Mouse (Mus musculus): Measurements from ENCODE around the gene Oxgr1. TPM values are rescaled to one million over a fixed set of nuclear protein-coding genes. Genes with fewer than 3 reads are reported as not detected.

Gene Oxgr1
- polyA plus RNA-seq (2015; fragmentation: Nextera tagmentation; extraction: Ambion mirVana), result not detected in 2 replicates

DNA sequence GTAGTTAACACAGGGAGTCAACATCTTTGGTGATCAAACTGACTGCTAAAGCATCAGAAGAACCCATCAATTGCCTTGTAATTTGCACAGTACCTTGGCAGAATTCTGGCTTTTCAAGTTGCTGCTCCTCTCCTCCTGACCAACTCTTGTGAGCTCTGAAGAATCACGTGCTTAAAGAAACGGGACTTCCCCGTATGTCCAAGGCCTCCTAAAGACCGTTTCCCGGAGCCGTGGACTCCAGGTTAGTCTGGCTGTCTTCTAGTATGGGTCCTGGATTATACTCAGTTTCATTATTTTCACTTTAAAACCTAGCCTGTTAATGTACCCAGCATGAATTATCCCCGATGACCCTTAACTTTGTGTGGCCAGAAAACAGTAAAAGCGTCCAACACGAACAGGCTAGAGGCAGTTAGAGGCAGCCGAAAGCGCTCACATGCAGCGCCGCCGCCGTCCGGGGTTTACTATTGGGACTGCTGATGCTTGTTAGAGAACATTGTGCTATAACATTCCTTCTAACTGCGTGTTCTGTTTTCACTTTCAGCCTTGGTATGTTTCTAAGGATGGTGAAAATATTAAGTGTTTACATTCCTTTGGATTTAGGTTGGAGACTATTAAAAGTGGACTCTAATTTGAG lies at the start of gene Oxgr1:
TSS of gene Oxgr1 (minus strand) at position 249 of the 634 bp plus-strand sequence.
- no peak within 1 kb of the TSS for H3K27ac ChIP-seq (ENCODE audit: low read length)
- 85% methylated on average over 17 of the region's 17 CpGs for WGBS
- H3K4me1 ChIP-seq (ENCODE audit: control insufficient read depth, insufficient read depth, low read length), result no peaks in the 10 kb centered on the region
- H3K36me3 ChIP-seq (ENCODE audit: control insufficient read depth, insufficient read depth, low read length), result no peaks in the 10 kb centered on the region
- no peaks in the 10 kb centered on the region for H3K27me3 ChIP-seq (ENCODE audit: control insufficient read depth, insufficient read depth, low read length)
- no peak within 1 kb of the TSS for H3K4me3 ChIP-seq (replicated peaks; ENCODE audit: low read length)
- no peak within 1 kb of the TSS for H3K9ac ChIP-seq (ENCODE audit: low read length)
- no peak for ATAC-seq (ENCODE audit: insufficient read depth, low FRiP score)
- no peaks in the 10 kb centered on the region for H3K9me3 ChIP-seq (replicated peaks; ENCODE audit: control insufficient read depth, low read length)
- no peak within 1 kb of the TSS for H3K4me2 ChIP-seq (ENCODE audit: low read depth, low read length)

DNA sequence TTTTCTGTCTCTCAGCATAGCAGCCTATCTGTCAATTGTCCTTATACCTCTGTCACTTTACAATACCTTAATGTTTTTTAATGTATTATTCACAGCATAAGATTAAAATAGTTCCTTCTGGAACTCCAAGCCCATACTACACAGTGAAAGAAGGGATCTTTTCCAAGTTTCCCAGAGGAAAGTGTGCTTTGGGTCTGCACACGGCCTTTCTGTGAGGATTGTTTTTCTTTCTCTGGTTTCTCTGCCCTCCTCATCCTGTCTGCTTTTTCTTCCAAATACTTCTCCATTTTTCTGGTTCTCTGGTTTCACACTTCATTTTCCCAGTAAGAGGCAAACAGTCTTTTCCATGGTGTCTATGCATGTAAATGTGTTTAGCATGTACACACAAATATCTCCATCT lies 48.2 kb upstream of the Oxgr1 start:
- Histone ChIP-seq H3K9me3 (replicated peaks; ENCODE audit: control insufficient read depth, low read length) (no peaks in the 10 kb centered on the region), H3K4me3 (replicated peaks; ENCODE audit: low read length) (no peak overlapping the region), H3K27me3 (ENCODE audit: control insufficient read depth, insufficient read depth, low read length) (no peaks in the 10 kb centered on the region), H3K9ac (ENCODE audit: low read length) (no peak overlapping the region), H3K4me2 (ENCODE audit: low read depth, low read length) (no peak overlapping the region), H3K4me1 (ENCODE audit: control insufficient read depth, insufficient read depth, low read length) (no peaks in the 10 kb centered on the region), H3K36me3 (ENCODE audit: control insufficient read depth, insufficient read depth, low read length) (no peaks in the 10 kb centered on the region), H3K27ac (ENCODE audit: low read length) (no peak overlapping the region)
- 50% methylated on average over 1 of the region's 1 CpGs for WGBS
- ATAC-seq (ENCODE audit: insufficient read depth, low FRiP score), result no peak

DNA sequence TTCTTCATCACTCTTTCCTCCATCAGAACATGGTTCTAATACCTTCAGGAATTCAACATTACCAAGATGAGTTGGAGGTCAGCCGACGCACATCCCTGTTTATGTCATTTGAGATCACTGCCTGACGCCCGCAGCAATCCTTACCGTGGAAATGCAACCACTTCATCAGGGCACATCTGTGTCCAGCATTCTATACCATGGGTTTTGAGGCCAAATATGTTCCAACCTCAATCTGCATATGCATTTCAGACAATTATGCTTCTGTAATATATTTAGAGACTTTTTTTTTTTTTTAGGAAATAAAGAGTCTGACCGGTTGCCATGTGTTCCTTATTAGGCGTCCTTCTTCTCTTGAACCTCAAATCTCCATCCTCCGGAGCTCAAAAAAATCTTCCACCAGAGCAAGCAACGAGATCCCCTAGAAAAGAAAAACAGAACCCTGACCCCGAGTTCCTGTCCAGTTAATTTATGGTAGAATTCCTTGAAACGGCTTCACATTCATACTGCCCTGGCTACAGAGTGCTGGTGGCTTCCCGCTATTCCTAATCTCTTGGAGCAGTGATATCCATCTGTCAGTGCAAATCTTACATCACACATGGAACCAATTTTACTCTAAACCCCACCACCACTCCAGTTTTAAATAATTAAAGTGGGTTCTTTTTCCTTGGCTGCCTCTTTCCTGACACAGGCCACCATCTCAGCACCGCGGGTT lies 47.6 kb upstream of the Oxgr1 start:
- no peak overlapping the region for H3K27ac ChIP-seq (ENCODE audit: low read length)
- no peaks in the 10 kb centered on the region for H3K36me3 ChIP-seq (ENCODE audit: control insufficient read depth, insufficient read depth, low read length)
- no peak for ATAC-seq (ENCODE audit: insufficient read depth, low FRiP score)
- no peaks in the 10 kb centered on the region for H3K9me3 ChIP-seq (replicated peaks; ENCODE audit: control insufficient read depth, low read length)
- H3K4me2 ChIP-seq (ENCODE audit: low read depth, low read length), result no peak overlapping the region
- H3K4me1 ChIP-seq (ENCODE audit: control insufficient read depth, insufficient read depth, low read length), result no peaks in the 10 kb centered on the region
- no peak overlapping the region for H3K9ac ChIP-seq (ENCODE audit: low read length)
- no peaks in the 10 kb centered on the region for H3K27me3 ChIP-seq (ENCODE audit: control insufficient read depth, insufficient read depth, low read length)
- 49% methylated on average over 14 of the region's 14 CpGs for WGBS
- no peak overlapping the region for H3K4me3 ChIP-seq (replicated peaks; ENCODE audit: low read length)

GRCm38 (mm10) chr14:120089006-120089648 lies 46.9 kb upstream of the Oxgr1 start:
- Histone ChIP-seq H3K27me3 (ENCODE audit: control insufficient read depth, insufficient read depth, low read length) (no peaks in the 10 kb centered on the region), H3K27ac (ENCODE audit: low read length) (no peak overlapping the region), H3K9ac (ENCODE audit: low read length) (no peak overlapping the region), H3K4me1 (ENCODE audit: control insufficient read depth, insufficient read depth, low read length) (no peaks in the 10 kb centered on the region), H3K36me3 (ENCODE audit: control insufficient read depth, insufficient read depth, low read length) (no peaks in the 10 kb centered on the region), H3K4me2 (ENCODE audit: low read depth, low read length) (no peak overlapping the region), H3K4me3 (replicated peaks; ENCODE audit: low read length) (no peak overlapping the region), H3K9me3 (replicated peaks; ENCODE audit: control insufficient read depth, low read length) (no peaks in the 10 kb centered on the region)
- no peak for ATAC-seq (ENCODE audit: insufficient read depth, low FRiP score)
- 71% methylated on average over 7 of the region's 7 CpGs for WGBS

GRCm38 (mm10) chr14:120084084-120084667 lies 41.9 kb upstream of the Oxgr1 start:
- ATAC-seq (ENCODE audit: insufficient read depth, low FRiP score), result no peak; the same call in 1 of the 2 replicates
- H3K4me1 ChIP-seq (ENCODE audit: control insufficient read depth, insufficient read depth, low read length), result no peaks in the 10 kb centered on the region
- no peak overlapping the region for H3K9ac ChIP-seq (ENCODE audit: low read length)
- H3K4me2 ChIP-seq (ENCODE audit: low read depth, low read length), result no peak overlapping the region
- no peak overlapping the region for H3K4me3 ChIP-seq (replicated peaks; ENCODE audit: low read length)
- H3K9me3 ChIP-seq (replicated peaks; ENCODE audit: control insufficient read depth, low read length), result no peaks in the 10 kb centered on the region
- H3K27ac ChIP-seq (ENCODE audit: low read length), result no peak overlapping the region
- no peaks in the 10 kb centered on the region for H3K27me3 ChIP-seq (ENCODE audit: control insufficient read depth, insufficient read depth, low read length)
- WGBS, result 74% methylated on average over 9 of the region's 9 CpGs
- no peaks in the 10 kb centered on the region for H3K36me3 ChIP-seq (ENCODE audit: control insufficient read depth, insufficient read depth, low read length)

GRCm38 (mm10) chr14:120076192-120076591 lies 34.0 kb upstream of the Oxgr1 start:
- 48% methylated on average over 2 of the region's 2 CpGs for WGBS
- Histone ChIP-seq H3K4me1 (ENCODE audit: control insufficient read depth, insufficient read depth, low read length) (no peaks in the 10 kb centered on the region), H3K4me2 (ENCODE audit: low read depth, low read length) (no peak overlapping the region), H3K9ac (ENCODE audit: low read length) (no peak overlapping the region), H3K27ac (ENCODE audit: low read length) (no peak overlapping the region), H3K4me3 (replicated peaks; ENCODE audit: low read length) (no peak overlapping the region), H3K9me3 (replicated peaks; ENCODE audit: control insufficient read depth, low read length) (no peaks in the 10 kb centered on the region), H3K27me3 (ENCODE audit: control insufficient read depth, insufficient read depth, low read length) (no peaks in the 10 kb centered on the region), H3K36me3 (ENCODE audit: control insufficient read depth, insufficient read depth, low read length) (no peaks in the 10 kb centered on the region)
- no peak for ATAC-seq (ENCODE audit: insufficient read depth, low FRiP score)

GRCm38 (mm10) chr14:120075746-120076145 lies 33.5 kb upstream of the Oxgr1 start:
- Histone ChIP-seq H3K27ac (ENCODE audit: low read length) (no peak overlapping the region), H3K9me3 (replicated peaks; ENCODE audit: control insufficient read depth, low read length) (no peaks in the 10 kb centered on the region), H3K9ac (ENCODE audit: low read length) (no peak overlapping the region), H3K27me3 (ENCODE audit: control insufficient read depth, insufficient read depth, low read length) (no peaks in the 10 kb centered on the region), H3K4me3 (replicated peaks; ENCODE audit: low read length) (no peak overlapping the region), H3K4me2 (ENCODE audit: low read depth, low read length) (no peak overlapping the region), H3K4me1 (ENCODE audit: control insufficient read depth, insufficient read depth, low read length) (no peaks in the 10 kb centered on the region), H3K36me3 (ENCODE audit: control insufficient read depth, insufficient read depth, low read length) (no peaks in the 10 kb centered on the region)
- WGBS, result 77% methylated on average over 5 of the region's 5 CpGs
- no peak for ATAC-seq (ENCODE audit: insufficient read depth, low FRiP score)

GRCm38 (mm10) chr14:120074231-120074630 lies 32.0 kb upstream of the Oxgr1 start:
- ATAC-seq (ENCODE audit: insufficient read depth, low FRiP score), result no peak
- no peak overlapping the region for H3K4me2 ChIP-seq (ENCODE audit: low read depth, low read length)

DNA sequence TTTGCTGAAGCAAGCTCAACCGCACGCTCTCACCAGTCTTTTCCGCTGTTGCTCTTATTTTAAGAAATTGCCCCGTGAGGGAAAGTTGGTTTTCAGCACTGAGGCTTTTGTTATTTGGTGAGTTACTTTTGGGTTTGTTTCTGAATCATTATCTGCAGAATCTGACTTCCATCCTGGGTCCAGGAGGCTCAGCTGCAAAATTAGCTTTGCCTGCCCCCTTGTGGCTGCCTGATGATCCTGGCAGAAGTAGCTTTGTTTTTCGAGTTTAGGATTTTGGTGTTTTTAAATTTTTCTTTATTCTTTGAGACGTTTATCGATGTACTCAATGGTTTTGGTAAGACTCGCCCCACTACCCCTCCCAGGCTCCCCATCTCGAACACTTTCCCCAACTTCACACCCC lies 18.9 kb upstream of the Oxgr1 start:
- Histone ChIP-seq H3K4me3 (replicated peaks; ENCODE audit: low read length) (no peak overlapping the region), H3K36me3 (ENCODE audit: control insufficient read depth, insufficient read depth, low read length) (no peaks in the 10 kb centered on the region), H3K9ac (ENCODE audit: low read length) (no peak overlapping the region), H3K9me3 (replicated peaks; ENCODE audit: control insufficient read depth, low read length) (no peaks in the 10 kb centered on the region; the same call in 1 of the 2 replicates), H3K27me3 (ENCODE audit: control insufficient read depth, insufficient read depth, low read length) (no peaks in the 10 kb centered on the region), H3K4me2 (ENCODE audit: low read depth, low read length) (no peak overlapping the region), H3K27ac (ENCODE audit: low read length) (no peak overlapping the region), H3K4me1 (ENCODE audit: control insufficient read depth, insufficient read depth, low read length) (no peaks in the 10 kb centered on the region)
- WGBS, result 63% methylated on average over 9 of the region's 9 CpGs
- no peak for ATAC-seq (ENCODE audit: insufficient read depth, low FRiP score)

More at GRCm38 (mm10) chr14:120074231-120074630, 32.0 kb upstream of the Oxgr1 start:
- Histone ChIP-seq H3K27me3 (ENCODE audit: control insufficient read depth, insufficient read depth, low read length) (no peaks in the 10 kb centered on the region), H3K9me3 (replicated peaks; ENCODE audit: control insufficient read depth, low read length) (no peaks in the 10 kb centered on the region), H3K4me3 (replicated peaks; ENCODE audit: low read length) (no peak overlapping the region), H3K27ac (ENCODE audit: low read length) (no peak overlapping the region), H3K9ac (ENCODE audit: low read length) (no peak overlapping the region), H3K4me1 (ENCODE audit: control insufficient read depth, insufficient read depth, low read length) (no peaks in the 10 kb centered on the region), H3K36me3 (ENCODE audit: control insufficient read depth, insufficient read depth, low read length) (no peaks in the 10 kb centered on the region)
